Mouse (Mus musculus): ENCODE measurements around the gene Gbp2b.

DNA sequence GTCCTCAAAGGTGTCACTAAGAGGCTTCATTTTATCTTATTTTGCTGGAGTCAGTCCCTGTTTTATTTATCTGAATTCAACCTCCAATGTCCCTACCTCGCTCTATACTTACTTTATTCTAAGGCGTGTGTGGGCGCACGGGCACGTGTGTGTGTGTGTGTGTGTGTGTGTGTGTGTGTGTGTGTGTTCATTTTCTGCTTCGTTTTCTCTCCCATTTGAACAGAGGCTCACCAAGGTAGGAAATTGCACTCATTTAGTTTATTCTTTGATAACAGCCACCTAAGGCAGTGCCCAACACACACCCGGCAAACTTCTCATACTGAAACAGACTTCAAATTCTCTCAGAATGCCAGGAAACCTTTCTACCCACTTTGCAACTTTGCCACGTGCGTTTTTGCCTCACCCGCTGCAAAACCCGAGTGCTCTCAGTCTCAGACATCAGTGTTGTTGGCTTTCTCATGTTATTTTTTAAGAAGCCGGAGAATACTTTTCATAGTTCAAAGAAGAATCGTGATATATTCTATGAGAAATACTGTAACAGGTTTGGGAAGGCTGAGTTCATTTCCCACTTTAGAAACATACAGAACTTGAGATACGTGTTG lies 33.5 kb upstream of the Gbp2b start:
- TF ChIP-seq GATA1 (IDR thresholded peaks at IDR 0.05; ENCODE audit: low read length) (no peak), TAL1 (IDR thresholded peaks at IDR 0.05; ENCODE audit: low read length) (no peak)

Measured in erythroblast, embryonic 14.5 days (primary cell).